Mouse (Mus musculus): ENCODE measurements at regions not wholly inside any gene's neighbourhood (a gene's known extent, or its start where the extent isn't known, plus 50 kb on each side); places are given as distances from the start of the nearest gene placed in this dataset.

GRCm38 (mm10) chr1:35806731-35807130 is 261.5 kb upstream of the Hs6st1 start:
- H3K27me3 ChIP-seq (ENCODE audit: control insufficient read depth, insufficient read depth, low read length, poor library complexity, severe bottlenecking): no peaks in the 10 kb centered on the region
- no peak overlapping the region for H3K9ac ChIP-seq (ENCODE audit: low read depth, poor library complexity, severe bottlenecking)
- H3K27ac ChIP-seq (ENCODE audit: insufficient read depth, low read length): no peak overlapping the region
- H3K4me3 ChIP-seq (ENCODE audit: low read depth, low read length): no peak overlapping the region
- peaks cover 5% of the 10 kb centered on the region for H3K4me1 ChIP-seq (ENCODE audit: control insufficient read depth, insufficient read depth, low read length)
- H3K36me3 ChIP-seq (ENCODE audit: control insufficient read depth, insufficient read depth, low read length, poor library complexity, severe bottlenecking): no peaks in the 10 kb centered on the region
- no peaks in the 10 kb centered on the region for H3K9me3 ChIP-seq (replicated peaks; ENCODE audit: control insufficient read depth, insufficient read depth, low read length, poor library complexity, severe bottlenecking)
- TF ChIP-seq CTCF (IDR thresholded peaks at IDR 0.05; ENCODE audit: low read depth, low read length) (no peak), POLR2A (IDR thresholded peaks at IDR 0.05; ENCODE audit: insufficient read depth, low read length) (no peak), EP300 (IDR thresholded peaks at IDR 0.05; ENCODE audit: insufficient read depth, low read depth, low read length) (no peak)

GRCm38 (mm10) chr1:35808894-35809293 is 259.3 kb upstream of the Hs6st1 start:
- no peak overlapping the region for H3K4me3 ChIP-seq (ENCODE audit: low read depth, low read length)

DNA sequence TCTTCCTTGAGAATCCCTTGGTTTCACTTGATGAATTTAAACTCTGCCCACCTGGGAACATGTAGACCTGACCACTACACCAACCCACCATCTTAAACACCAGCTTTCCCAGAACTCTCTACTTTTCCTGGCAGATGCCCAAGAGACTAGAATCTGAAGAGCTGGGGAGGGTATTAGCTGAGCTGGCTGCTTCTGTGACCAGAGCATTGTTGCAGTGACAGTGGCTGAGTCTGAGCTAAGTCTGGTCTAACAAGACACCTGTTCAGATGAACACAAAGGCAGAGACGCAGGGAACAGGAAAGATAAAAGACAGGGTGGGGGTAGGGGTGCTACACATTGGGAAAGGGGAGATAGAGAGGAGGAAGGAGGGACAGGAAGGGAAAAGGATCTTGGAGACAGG is 258.9 kb upstream of the Hs6st1 start:
- Histone ChIP-seq H3K27me3 (ENCODE audit: control insufficient read depth, insufficient read depth, low read length, poor library complexity, severe bottlenecking) (no peaks in the 10 kb centered on the region), H3K9ac (ENCODE audit: low read depth, poor library complexity, severe bottlenecking) (no peak overlapping the region), H3K36me3 (ENCODE audit: control insufficient read depth, insufficient read depth, low read length, poor library complexity, severe bottlenecking) (no peaks in the 10 kb centered on the region), H3K4me1 (ENCODE audit: control insufficient read depth, insufficient read depth, low read length) (peaks cover 6% of the 10 kb centered on the region), H3K9me3 (replicated peaks; ENCODE audit: control insufficient read depth, insufficient read depth, low read length, poor library complexity, severe bottlenecking) (no peaks in the 10 kb centered on the region), H3K27ac (ENCODE audit: insufficient read depth, low read length) (no peak overlapping the region), H3K4me3 (ENCODE audit: low read depth, low read length) (no peak overlapping the region)
- TF ChIP-seq CTCF (IDR thresholded peaks at IDR 0.05; ENCODE audit: low read depth, low read length): no peak
- TF ChIP-seq EP300 (IDR thresholded peaks at IDR 0.05; ENCODE audit: insufficient read depth, low read depth, low read length): no peak
- TF ChIP-seq POLR2A (IDR thresholded peaks at IDR 0.05; ENCODE audit: insufficient read depth, low read length): no peak

More at GRCm38 (mm10) chr1:35808894-35809293, 259.3 kb upstream of the Hs6st1 start:
- no peak overlapping the region for H3K27ac ChIP-seq (ENCODE audit: insufficient read depth, low read length)
- H3K36me3 ChIP-seq (ENCODE audit: control insufficient read depth, insufficient read depth, low read length, poor library complexity, severe bottlenecking): no peaks in the 10 kb centered on the region
- H3K4me1 ChIP-seq (ENCODE audit: control insufficient read depth, insufficient read depth, low read length): peaks cover 6% of the 10 kb centered on the region
- H3K9ac ChIP-seq (ENCODE audit: low read depth, poor library complexity, severe bottlenecking): no peak overlapping the region
- TF ChIP-seq POLR2A (IDR thresholded peaks at IDR 0.05; ENCODE audit: insufficient read depth, low read length) (no peak), CTCF (IDR thresholded peaks at IDR 0.05; ENCODE audit: low read depth, low read length) (no peak), EP300 (IDR thresholded peaks at IDR 0.05; ENCODE audit: insufficient read depth, low read depth, low read length) (no peak)
- no peaks in the 10 kb centered on the region for H3K9me3 ChIP-seq (replicated peaks; ENCODE audit: control insufficient read depth, insufficient read depth, low read length, poor library complexity, severe bottlenecking)
- no peaks in the 10 kb centered on the region for H3K27me3 ChIP-seq (ENCODE audit: control insufficient read depth, insufficient read depth, low read length, poor library complexity, severe bottlenecking)

DNA sequence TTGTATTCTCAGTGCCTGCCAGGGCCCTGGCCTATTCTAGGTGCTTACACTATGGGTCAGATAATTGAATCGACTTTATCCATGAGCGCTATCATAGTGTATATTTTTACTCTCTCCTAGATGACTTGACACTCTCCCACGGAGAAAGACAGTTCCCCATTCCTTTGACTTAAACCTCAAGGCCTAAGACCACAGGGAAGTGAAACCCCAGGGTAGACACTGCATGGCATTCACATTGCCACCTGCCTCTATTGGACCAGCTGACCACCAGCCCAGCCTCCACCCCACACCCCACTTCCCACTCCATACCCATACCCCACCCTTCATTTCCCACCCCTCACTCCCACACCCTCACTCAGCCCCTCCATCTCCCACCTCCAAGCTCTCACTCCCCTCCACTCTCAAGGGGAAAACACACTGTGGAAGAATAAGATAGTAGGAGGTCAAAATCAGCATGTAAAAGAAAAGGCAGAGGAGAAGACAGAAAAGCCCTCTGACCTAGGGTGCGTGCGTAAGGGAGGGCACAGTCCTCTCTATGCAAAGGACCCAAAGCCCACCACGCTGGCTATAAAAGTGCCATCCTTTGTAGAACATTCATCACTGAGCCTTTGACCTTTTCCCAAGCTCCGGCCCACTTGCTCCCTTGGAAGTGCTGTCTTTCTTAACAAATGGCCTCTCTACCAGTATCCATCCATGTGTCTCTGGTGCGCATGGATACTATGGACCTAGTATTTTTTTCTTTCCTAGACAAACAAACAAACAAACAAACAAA is 257.4 kb upstream of the Hs6st1 start:
- Histone ChIP-seq H3K4me3 (ENCODE audit: low read depth, low read length) (no peak overlapping the region), H3K4me1 (ENCODE audit: control insufficient read depth, insufficient read depth, low read length) (peaks cover 6% of the 10 kb centered on the region), H3K9ac (ENCODE audit: low read depth, poor library complexity, severe bottlenecking) (no peak overlapping the region), H3K27ac (ENCODE audit: insufficient read depth, low read length) (no peak overlapping the region), H3K36me3 (ENCODE audit: control insufficient read depth, insufficient read depth, low read length, poor library complexity, severe bottlenecking) (no peaks in the 10 kb centered on the region), H3K27me3 (ENCODE audit: control insufficient read depth, insufficient read depth, low read length, poor library complexity, severe bottlenecking) (no peaks in the 10 kb centered on the region), H3K9me3 (replicated peaks; ENCODE audit: control insufficient read depth, insufficient read depth, low read length, poor library complexity, severe bottlenecking) (no peaks in the 10 kb centered on the region)
- no peak for TF ChIP-seq EP300 (IDR thresholded peaks at IDR 0.05; ENCODE audit: insufficient read depth, low read depth, low read length)
- no peak for TF ChIP-seq CTCF (IDR thresholded peaks at IDR 0.05; ENCODE audit: low read depth, low read length)
- no peak for TF ChIP-seq POLR2A (IDR thresholded peaks at IDR 0.05; ENCODE audit: insufficient read depth, low read length)

DNA sequence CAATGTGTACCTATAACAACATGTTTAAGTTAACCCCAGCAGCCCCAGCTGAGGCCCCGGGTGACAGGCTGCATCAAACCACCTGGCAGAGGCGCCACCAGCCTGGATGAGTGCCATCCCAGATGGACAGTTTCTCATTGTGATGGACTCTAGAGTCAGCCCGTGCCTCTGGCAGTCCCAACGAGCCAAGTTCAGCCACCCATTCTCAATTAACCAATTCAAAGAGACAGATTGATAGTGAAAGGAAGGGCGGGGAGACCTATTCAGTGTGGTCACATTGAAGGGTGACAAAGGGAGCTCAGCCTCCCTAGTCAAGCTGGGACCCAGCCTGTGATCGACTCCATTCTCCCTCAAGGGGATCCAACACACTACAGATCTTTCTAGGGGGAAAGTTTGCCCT is 256.8 kb upstream of the Hs6st1 start:
- H3K27ac ChIP-seq (ENCODE audit: insufficient read depth, low read length): no peak overlapping the region
- no peak overlapping the region for H3K4me3 ChIP-seq (ENCODE audit: low read depth, low read length)
- H3K9me3 ChIP-seq (replicated peaks; ENCODE audit: control insufficient read depth, insufficient read depth, low read length, poor library complexity, severe bottlenecking): no peaks in the 10 kb centered on the region
- H3K36me3 ChIP-seq (ENCODE audit: control insufficient read depth, insufficient read depth, low read length, poor library complexity, severe bottlenecking): no peaks in the 10 kb centered on the region
- no peaks in the 10 kb centered on the region for H3K27me3 ChIP-seq (ENCODE audit: control insufficient read depth, insufficient read depth, low read length, poor library complexity, severe bottlenecking)
- H3K9ac ChIP-seq (ENCODE audit: low read depth, poor library complexity, severe bottlenecking): no peak overlapping the region
- TF ChIP-seq CTCF (IDR thresholded peaks at IDR 0.05; ENCODE audit: low read depth, low read length): no peak
- 0 out of 2 replicates have a peak, but pooled peaks have one; percentile 37 for TF ChIP-seq EP300 (IDR thresholded peaks at IDR 0.05; ENCODE audit: insufficient read depth, low read depth, low read length)
- H3K4me1 ChIP-seq (ENCODE audit: control insufficient read depth, insufficient read depth, low read length): peaks cover 6% of the 10 kb centered on the region

DNA sequence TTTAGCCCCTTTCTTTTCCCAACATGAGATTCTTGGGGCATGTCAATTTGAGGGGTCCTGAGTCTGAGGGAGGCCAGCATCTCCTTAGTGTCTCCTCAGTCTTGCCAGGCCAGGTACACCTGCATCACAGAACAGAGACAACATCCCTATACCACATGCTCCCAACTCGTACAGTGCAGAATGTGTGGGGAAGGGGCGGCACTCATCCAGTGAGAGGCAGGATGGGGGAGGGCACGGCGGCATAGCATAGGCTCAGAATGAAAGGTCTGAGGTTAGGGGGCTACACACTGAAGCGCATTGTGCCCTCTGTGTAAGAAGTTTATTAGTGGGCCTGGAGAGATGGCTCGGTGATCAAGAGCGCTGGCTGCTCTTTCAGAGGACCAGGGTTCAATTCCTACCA is 256.4 kb upstream of the Hs6st1 start:
- Histone ChIP-seq H3K27me3 (ENCODE audit: control insufficient read depth, insufficient read depth, low read length, poor library complexity, severe bottlenecking) (no peaks in the 10 kb centered on the region), H3K9ac (ENCODE audit: low read depth, poor library complexity, severe bottlenecking) (no peak overlapping the region), H3K4me1 (ENCODE audit: control insufficient read depth, insufficient read depth, low read length) (peaks cover 6% of the 10 kb centered on the region), H3K27ac (ENCODE audit: insufficient read depth, low read length) (no peak overlapping the region), H3K36me3 (ENCODE audit: control insufficient read depth, insufficient read depth, low read length, poor library complexity, severe bottlenecking) (no peaks in the 10 kb centered on the region), H3K9me3 (replicated peaks; ENCODE audit: control insufficient read depth, insufficient read depth, low read length, poor library complexity, severe bottlenecking) (no peaks in the 10 kb centered on the region), H3K4me3 (ENCODE audit: low read depth, low read length) (no peak overlapping the region)
- TF ChIP-seq CTCF (IDR thresholded peaks at IDR 0.05; ENCODE audit: low read depth, low read length): no peak
- no peak for TF ChIP-seq POLR2A (IDR thresholded peaks at IDR 0.05; ENCODE audit: insufficient read depth, low read length)
- TF ChIP-seq EP300 (IDR thresholded peaks at IDR 0.05; ENCODE audit: insufficient read depth, low read depth, low read length): no peak

Data from ES-Bruce4 (cell line).